Mouse (Mus musculus) E14TG2a.4 (cell line): ENCODE measurements around the gene Etl4.

Source experiments
- H3K27me3 ChIP-seq: 2 replicates; pipeline ENCODE4 v1.6.1; 2014; ENCODE audit warnings: low read length, control low read depth; ENCODE audit not compliant: insufficient read depth
- H3K36me3 ChIP-seq: 2 replicates; pipeline ENCODE4 v1.6.1; 2014; ENCODE audit warnings: low read length, control low read depth; ENCODE audit not compliant: insufficient read depth
- H3K4me1 ChIP-seq: replicated peaks from 2 replicates; pipeline ENCODE4 v1.6.1; 2014; ENCODE audit warnings: low read depth, low read length, control low read depth
- H3K4me3 ChIP-seq: replicated peaks from 2 replicates; pipeline ENCODE4 v1.5.1; 2014; ENCODE audit warnings: mild to moderate bottlenecking, low read length
- H3K9me3 ChIP-seq: 2 replicates; pipeline ENCODE4 v1.6.1; 2014; ENCODE audit warnings: low read length, control low read depth
- CTCF ChIP-seq: conservative IDR thresholded peaks from 2 replicates; pipeline ENCODE4 v1.5.1; 2014; ENCODE audit warnings: low read length
- NANOG ChIP-seq: IDR thresholded peaks from 2 replicates; pipeline ENCODE4 v1.6.1; 2014; ENCODE audit warnings: borderline replicate concordance, low read length, mixed read lengths
- POU5F1 ChIP-seq: IDR thresholded peaks from 2 replicates; pipeline ENCODE4 v1.6.1; 2014; ENCODE audit warnings: low read length, borderline replicate concordance

The Etl4 gene

GRCm38 (mm10) chr2:20831608-20832406, 922.2 kb downstream of the Etl4 start:
- H3K4me1 ChIP-seq: no peaks in the 10 kb centered on the region
- no peak overlapping the region for H3K4me3 ChIP-seq
- H3K27me3 ChIP-seq: no peaks in the 10 kb centered on the region
- no peaks in the 10 kb centered on the region for H3K36me3 ChIP-seq
- H3K9me3 ChIP-seq: peaks cover 27% of the 10 kb centered on the region
- TF ChIP-seq NANOG (no peak), POU5F1 (no peak), CTCF (no peak)

- Histone ChIP-seq H3K27me3 (no peaks in the 10 kb centered on the region), H3K4me3 (peak overlapping the region; percentile 3; the same call in 1 of the 2 replicates), H3K36me3 (peaks cover 71% of the 10 kb centered on the region), H3K9me3 (no peaks in the 10 kb centered on the region), H3K4me1 (peaks cover 16% of the 10 kb centered on the region)
- TF ChIP-seq NANOG (no peak), POU5F1 (no peak), CTCF (no peak)
Observed at GRCm38 (mm10) chr2:20849346-20849745, 939.8 kb downstream of the Etl4 start.
